Mouse (Mus musculus) myocyte (in vitro differentiated cells): ENCODE results near the gene Rapgef4.

Experiments used
- CEBPB ChIP-seq: IDR thresholded peaks from 2 replicates; pipeline ENCODE4 v1.6.1; 2011; ENCODE audit warnings: mild to moderate bottlenecking, moderate library complexity; ENCODE audit not compliant: poor library complexity, insufficient read depth, severe bottlenecking
- E2F4 ChIP-seq: IDR thresholded peaks from one replicate; pipeline ENCODE4 v1.6.1; 2011; ENCODE audit warnings: mild to moderate bottlenecking, control low read depth, moderate library complexity; ENCODE audit not compliant: insufficient read depth
- POLR2A ChIP-seq: IDR thresholded peaks from one replicate; pipeline ENCODE4 v1.6.1; 2011; ENCODE audit warnings: low read depth, mild to moderate bottlenecking, control low read depth, moderate library complexity; ENCODE audit not compliant: insufficient read length
- USF1 ChIP-seq: IDR thresholded peaks from one replicate; pipeline ENCODE4 v1.6.1; 2011; ENCODE audit warnings: low read depth, mild to moderate bottlenecking, control low read depth, moderate library complexity

- no peak for TF ChIP-seq E2F4
- no peak for TF ChIP-seq POLR2A
- TF ChIP-seq CEBPB: no peak
- no peak for TF ChIP-seq USF1
These were observed 47.0 kb upstream of the Rapgef4 start for GRCm38 (mm10) chr2:71934046-71934445.
